Mouse (Mus musculus) cerebellum, adult 2 months (tissue): ENCODE measurements around the gene Dnase1l3. TPM values are rescaled to one million over a fixed set of nuclear protein-coding genes. Genes with fewer than 3 reads are reported as not detected.

Experiments used
- DNase-seq, 2 experiments: peaks; one replicate each; pipeline ENCODE4 v3.0.0; 2021
- H3K27ac ChIP-seq: fragments of 200-500 bp; 2 replicates; pipeline ENCODE4 v1.5.1; 2012; ENCODE audit warnings: low read length, control low read depth, inconsistent platforms; ENCODE audit not compliant: insufficient read depth
- H3K27me3 ChIP-seq: fragments of 200-500 bp; 2 replicates; pipeline ENCODE4 v1.6.1; 2012; ENCODE audit warnings: inconsistent platforms, mild to moderate bottlenecking, low read length, moderate library complexity; ENCODE audit not compliant: control insufficient read depth, insufficient read depth
- H3K4me1 ChIP-seq: fragments of 200-500 bp; 2 replicates; pipeline ENCODE4 v1.6.1; 2011; ENCODE audit warnings: low read length; ENCODE audit not compliant: control insufficient read depth, insufficient read depth
- H3K4me3 ChIP-seq: fragments of 200-500 bp; replicated peaks from 2 replicates; pipeline ENCODE3; 2011; ENCODE audit warnings: mild to moderate bottlenecking, low read depth, low read length, control low read depth; ENCODE audit not compliant: insufficient read depth
- CTCF ChIP-seq: fragments of 200-500 bp; IDR thresholded peaks from 2 replicates; pipeline ENCODE4 v1.5.1; 2011; ENCODE audit warnings: low read depth, mild to moderate bottlenecking, control low read depth, low read length, moderate library complexity, borderline replicate concordance; ENCODE audit not compliant: insufficient read depth
- POLR2A ChIP-seq: fragments of 200-500 bp; IDR thresholded peaks from 2 replicates; pipeline ENCODE4 v1.6.1; 2011; ENCODE audit warnings: low read length, control low read depth, borderline replicate concordance; ENCODE audit not compliant: insufficient read depth
- WGBS: fragments of 180-500 bp; shearing (Covaris S2); methylation state at CpG from one replicate; pipeline ENCODE4 v1.1.7; 2018; 5-methylcytosine and 5-hydroxymethylcytosine counted together
- polyA plus RNA-seq: library from polyadenylated mRNA; depleted of rRNA; stranded (reverse); fragments of >200 nt; gene quantifications from 2 replicates; pipeline ENCODE4 v1.2.3, GENCODE M21; 2012

The Dnase1l3 gene
- polyA plus RNA-seq, 1 experiment = 0.02 TPM

GRCm38 (mm10) chr14:7991108-7991776, 3.1 kb downstream of the Dnase1l3 start:
- 66% methylated on average over 5 of the region's 5 CpGs for WGBS
- TF ChIP-seq POLR2A (no peak), CTCF (no peak)
- Histone ChIP-seq H3K27me3 (no peaks in the 10 kb centered on the region), H3K4me1 (no peaks in the 10 kb centered on the region), H3K4me3 (no peak overlapping the region), H3K27ac (no peak overlapping the region)
- no peak for DNase-seq

- Histone ChIP-seq H3K4me1 (no peaks in the 10 kb centered on the region), H3K4me3 (no peak overlapping the region), H3K27me3 (no peaks in the 10 kb centered on the region), H3K27ac (no peak overlapping the region)
- TF ChIP-seq POLR2A = no peak
- WGBS = 81% methylated on average over 3 of the region's 3 CpGs
- DNase-seq = no peak
Measured at GRCm38 (mm10) chr14:7989961-7990360, 4.4 kb downstream of the Dnase1l3 start.

GRCm38 (mm10) chr14:7989371-7989770, 5.0 kb downstream of the Dnase1l3 start:
- no peaks in the 10 kb centered on the region for H3K4me1 ChIP-seq
- H3K27me3 ChIP-seq = no peaks in the 10 kb centered on the region
- no peak for DNase-seq
- TF ChIP-seq POLR2A (no peak), CTCF (no peak)
- WGBS = 63% methylated on average over 1 of the region's 1 CpGs
- H3K27ac ChIP-seq = no peak overlapping the region
- no peak overlapping the region for H3K4me3 ChIP-seq

- no peak for DNase-seq
- Histone ChIP-seq H3K4me1 (no peaks in the 10 kb centered on the region), H3K27ac (no peak overlapping the region), H3K4me3 (no peak overlapping the region), H3K27me3 (no peaks in the 10 kb centered on the region)
- WGBS = 89% methylated on average over 6 of the region's 6 CpGs
- TF ChIP-seq CTCF = no peak
- TF ChIP-seq POLR2A = no peak
Measured at GRCm38 (mm10) chr14:7986913-7987312, 7.5 kb downstream of the Dnase1l3 start.

- no peaks in the 10 kb centered on the region for H3K27me3 ChIP-seq
- H3K4me1 ChIP-seq = no peaks in the 10 kb centered on the region
- 95% methylated on average over 1 of the region's 1 CpGs for WGBS
- no peak overlapping the region for H3K27ac ChIP-seq
- no peak overlapping the region for H3K4me3 ChIP-seq
- TF ChIP-seq CTCF = no peak
- TF ChIP-seq POLR2A = no peak
- DNase-seq = no peak
Measured at GRCm38 (mm10) chr14:7981226-7981625, 13.1 kb downstream of the Dnase1l3 start.

GRCm38 (mm10) chr14:7978183-7978582, 16.2 kb downstream of the Dnase1l3 start:
- TF ChIP-seq CTCF = no peak
- no peak for TF ChIP-seq POLR2A
- Histone ChIP-seq H3K4me3 (no peak overlapping the region), H3K27me3 (no peaks in the 10 kb centered on the region), H3K4me1 (no peaks in the 10 kb centered on the region), H3K27ac (no peak overlapping the region)
- 85% methylated on average over 1 of the region's 1 CpGs for WGBS
- DNase-seq = no peak

- no peak overlapping the region for H3K27ac ChIP-seq
- 100% methylated on average over 1 of the region's 1 CpGs for WGBS
- TF ChIP-seq CTCF (no peak), POLR2A (no peak)
- no peak for DNase-seq
- H3K27me3 ChIP-seq = no peaks in the 10 kb centered on the region
- H3K4me1 ChIP-seq = no peaks in the 10 kb centered on the region
- H3K4me3 ChIP-seq = no peak overlapping the region
Measured at GRCm38 (mm10) chr14:7977471-7977870, 16.9 kb downstream of the Dnase1l3 start.

GRCm38 (mm10) chr14:7975177-7975576, 19.2 kb downstream of the Dnase1l3 start:
- no peak for DNase-seq
- Histone ChIP-seq H3K27ac (no peak overlapping the region), H3K4me1 (no peaks in the 10 kb centered on the region), H3K4me3 (no peak overlapping the region), H3K27me3 (no peaks in the 10 kb centered on the region)
- WGBS = 83% methylated on average over 6 of the region's 6 CpGs
- no peak for TF ChIP-seq POLR2A
- TF ChIP-seq CTCF = no peak

GRCm38 (mm10) chr14:7974643-7975042, 19.7 kb downstream of the Dnase1l3 start:
- no peak for DNase-seq
- Histone ChIP-seq H3K4me3 (no peak overlapping the region), H3K27me3 (no peaks in the 10 kb centered on the region), H3K4me1 (no peaks in the 10 kb centered on the region), H3K27ac (no peak overlapping the region)
- WGBS = 89% methylated on average over 1 of the region's 1 CpGs
- no peak for TF ChIP-seq CTCF
- no peak for TF ChIP-seq POLR2A
